19 mouse cellular contexts compared by ENCODE assay signal in genomic region chr11:54911201-54911600, GRCm38 (mm10). TPM values are rescaled to one million over a fixed set of nuclear protein-coding genes. Genes with fewer than 3 reads are reported as not detected.
DNase-seq lines count a peak whose midpoint lies in the region; TF ChIP-seq lines count a peak whose summit lies in the region.
"Had no signal": no experiment of that assay in that cellular context is flagged by ENCODE, and none has a peak within 500 bp of the region (broad histone marks: within the 10 kb centered on the region; RNA-seq: fewer than 3 reads in every experiment).

No protein-coding gene starts in this region.

- H3K4me1 ChIP-seq in heart, embryonic 10.5 days, result peaks cover 18% of the 10 kb centered on the region
- no peaks in the 10 kb centered on the region; the same call in 1 of the 2 replicates for H3K4me1 ChIP-seq in lung, adult 2 months (ENCODE audit: control insufficient read depth, insufficient read depth, low read length)
- H3K4me1 ChIP-seq: embryonic facial prominence, embryonic 15.5 days; forebrain, embryonic 10.5 days had no signal

- no peak for TF ChIP-seq CTCF in lung, adult 2 months (IDR thresholded peaks at IDR 0.05; ENCODE audit: insufficient read depth, low read length)

- H3K36me3 ChIP-seq in heart, embryonic 10.5 days, result peaks cover 92% of the 10 kb centered on the region

- peak; percentile 20; the same call in 1 of the 2 replicates for TF ChIP-seq POLR2A in lung, adult 2 months (IDR thresholded peaks at IDR 0.05; ENCODE audit: borderline replicate concordance, extremely low read depth, low read depth, low read length)

- H3K27ac ChIP-seq in heart, embryonic 10.5 days, result 0 out of 2 replicates have a peak overlapping the region, but pooled peaks have one; percentile 2
- H3K27ac ChIP-seq: embryonic facial prominence, embryonic 15.5 days; forebrain, embryonic 10.5 days; gastrocnemius, adult 2 months; hindbrain, embryonic 10.5 days; hindbrain, embryonic 14.5 days had no signal

- no peak for DNase-seq in heart, embryonic 10.5 days (ENCODE audit: low spot score)
- no peak for DNase-seq in heart, adult 9 months (ENCODE audit: low spot score in 2 of 2)
- peak; percentile 25 for DNase-seq in kidney, postnatal 10 days
- DNase-seq in kidney, adult 9 months, result no peak
- DNase-seq in lung, adult 2 months, result no peak
- no peak for DNase-seq in lung, postnatal 14 days
- DNase-seq: cerebellum, adult 2 months; cerebellum, postnatal 10 days; embryo, embryonic 11 days; gastrocnemius, adult 2 months; gastrocnemius, postnatal 25 days had no signal

- H3K27me3 ChIP-seq in heart, embryonic 10.5 days (ENCODE audit: insufficient read depth, poor library complexity, severe bottlenecking), result no peaks in the 10 kb centered on the region
- H3K27me3 ChIP-seq: CH12.LX; embryonic facial prominence, embryonic 15.5 days; heart, embryonic 12.5 days; Patski had no signal

- 92% methylated on average over 3 of the region's 3 CpGs for WGBS in heart, embryonic 10.5 days
- 82% methylated on average over 3 of the region's 3 CpGs for WGBS in lung, adult 2 months

- no peak overlapping the region for H3K4me3 ChIP-seq in heart, embryonic 10.5 days
- H3K4me3 ChIP-seq in lung, adult 2 months (replicated peaks; ENCODE audit: extremely low read depth, low read depth, low read length), result no peak overlapping the region
- H3K4me3 ChIP-seq: embryonic facial prominence, embryonic 15.5 days; erythroblast, embryonic 14.5 days; forebrain, embryonic 10.5 days; gastrocnemius, adult 2 months; heart, embryonic 12.5 days; hindbrain, embryonic 10.5 days had no signal

- no peaks in the 10 kb centered on the region for H3K9me3 ChIP-seq in heart, embryonic 10.5 days
- H3K9me3 ChIP-seq: embryonic facial prominence, embryonic 15.5 days; forebrain, embryonic 10.5 days; heart, embryonic 12.5 days; hindbrain, embryonic 10.5 days had no signal

RNA-seq across cellular contexts. Expression of gene Gpx3, which starts 8.9 kb away (rescaled TPM):
- 1,153 and 1,643 TPM in 2 replicates for polyA plus RNA-seq in heart, embryonic 10.5 days (2016; fragmentation: Nextera tagmentation; extraction: Ambion mirVana)
- polyA plus RNA-seq in lung, adult 2 months (2012; rRNA removed), result 693 and 908 TPM in 2 replicates

RNA-seq across cellular contexts. Expression of gene Hint1, which starts 45.0 kb away (rescaled TPM):
- polyA plus RNA-seq in heart, embryonic 10.5 days (2016; fragmentation: Nextera tagmentation; extraction: Ambion mirVana), result 602 and 622 TPM in 2 replicates
- polyA plus RNA-seq in lung, adult 2 months (2012; rRNA removed), result 251 and 265 TPM in 2 replicates

RNA-seq across cellular contexts. Expression of gene Lyrm7, which starts 50.5 kb away (rescaled TPM):
- polyA plus RNA-seq in heart, embryonic 10.5 days (2016; fragmentation: Nextera tagmentation; extraction: Ambion mirVana), result 11.8 and 17.9 TPM in 2 replicates
- polyA plus RNA-seq in lung, adult 2 months (2012; rRNA removed), result 0.38 and 0.40 TPM in 2 replicates
- polyA plus RNA-seq: erythroblast, embryonic 14.5 days had no signal

RNA-seq across cellular contexts. Expression of gene Tnip1, which starts 51.5 kb away (rescaled TPM):
- 22.7 and 23.7 TPM in 2 replicates for polyA plus RNA-seq in heart, embryonic 10.5 days (2016; fragmentation: Nextera tagmentation; extraction: Ambion mirVana)
- 43.9 and 47.2 TPM in 2 replicates for polyA plus RNA-seq in lung, adult 2 months (2012; rRNA removed)
